Mouse (Mus musculus) erythroblast, embryonic 14.5 days (primary cell): ENCODE data around the gene Tmem165. TPM values are rescaled to one million over a fixed set of nuclear protein-coding genes. Genes with fewer than 3 reads are reported as not detected.

Source experiments
- H3K27me3 ChIP-seq: 2 replicates; pipeline ENCODE4 v1.6.1; 2012; ENCODE audit warnings: inconsistent platforms; ENCODE audit not compliant: control insufficient read depth
- H3K36me3 ChIP-seq: 2 replicates; pipeline ENCODE4 v1.6.1; 2012; ENCODE audit warnings: mild to moderate bottlenecking, inconsistent platforms; ENCODE audit not compliant: control insufficient read depth
- H3K4me1 ChIP-seq: 2 replicates; pipeline ENCODE4 v1.6.1; 2012; ENCODE audit warnings: inconsistent platforms; ENCODE audit not compliant: control insufficient read depth
- H3K4me3 ChIP-seq: replicated peaks from 2 replicates; pipeline ENCODE3; 2012; ENCODE audit warnings: moderate library complexity, mild to moderate bottlenecking, inconsistent platforms
- H3K9me3 ChIP-seq: 2 replicates; pipeline ENCODE4 v1.6.1; 2012; ENCODE audit warnings: low read length, inconsistent platforms, mixed read lengths; ENCODE audit not compliant: control insufficient read depth
- GATA1 ChIP-seq: IDR thresholded peaks from 2 replicates; pipeline ENCODE4 v1.6.1; 2012; ENCODE audit warnings: low read length, inconsistent platforms, mixed read lengths
- TAL1 ChIP-seq: IDR thresholded peaks from 3 replicates; pipeline ENCODE4 v1.6.1; 2012; ENCODE audit warnings: low read length, inconsistent platforms, mixed read lengths
- polyA plus RNA-seq: library from polyadenylated mRNA; stranded (reverse); fragments of >175 nt; gene quantifications from 2 replicates; pipeline ENCODE4 v1.2.3, GENCODE M21; 2012

Gene Tmem165
- polyA plus RNA-seq, 1 experiment = 4.6 TPM

DNA sequence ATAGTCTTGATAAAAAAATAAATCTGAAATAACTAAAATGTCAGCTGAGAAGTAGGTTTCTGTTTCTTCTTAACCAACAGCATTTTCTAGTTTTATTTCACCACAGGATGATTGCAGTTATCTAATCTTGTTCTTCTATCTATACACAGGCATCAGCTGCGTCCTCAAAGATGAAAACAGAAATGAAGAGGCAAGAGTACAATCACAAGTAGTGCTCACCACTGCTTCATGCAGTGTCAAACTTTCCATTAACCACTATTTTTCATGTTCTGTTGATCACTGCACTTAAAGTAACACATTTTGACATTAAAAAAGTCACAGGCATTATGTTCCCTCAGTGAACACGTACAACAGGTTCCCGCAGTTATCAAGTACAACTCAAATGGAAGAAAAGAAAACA, 67.3 kb downstream of the Tmem165 start:
- TF ChIP-seq GATA1 (no peak), TAL1 (no peak)
- no peaks in the 10 kb centered on the region for H3K9me3 ChIP-seq

More for the DNA sequence above, 67.3 kb downstream of the Tmem165 start:
- peaks cover 5% of the 10 kb centered on the region for H3K36me3 ChIP-seq
- no peaks in the 10 kb centered on the region for H3K4me1 ChIP-seq
- H3K27me3 ChIP-seq = no peaks in the 10 kb centered on the region
- H3K4me3 ChIP-seq = no peak overlapping the region

Other genes starting within 250 kb of the Tmem165 start
- 0.02 TPM in 1 of 2 replicates, not detected in the other for gene Kdr, start 205.4 kb upstream of the Tmem165 start, polyA plus RNA-seq
- 4.1 and 4.6 TPM in 2 replicates for gene Srd5a3, start 43.6 kb upstream of the Tmem165 start, polyA plus RNA-seq
- gene Clock, start 120.9 kb downstream of the Tmem165 start, polyA plus RNA-seq = 0.01 and 0.04 TPM in 2 replicates
- gene Pdcl2, start 147.3 kb downstream of the Tmem165 start, polyA plus RNA-seq = not detected in 2 replicates
- not detected in 2 replicates for gene Nmu, start 179.9 kb downstream of the Tmem165 start, polyA plus RNA-seq